Mouse (Mus musculus) lung, postnatal 0 days (tissue): Measurements from ENCODE around the gene Map3k14. TPM values are rescaled to one million over a fixed set of nuclear protein-coding genes. Genes with fewer than 3 reads are reported as not detected.

ENCODE experiments used
- ATAC-seq: fragments of 200-750 bp; cut with Nextera tagmentation; 2 replicates; pipeline ENCODE4 v1.8.0; 2017; ENCODE audit warnings: moderate library complexity
- DNase-seq: peaks from one replicate; pipeline ENCODE4 v3.0.0-alpha.2; 2016; ENCODE audit warnings: low spot score
- H3K27ac ChIP-seq: fragments of 300-500 bp; sonication (generic); 2 replicates; pipeline ENCODE4 v1.5.1; 2014; ENCODE audit warnings: antibody characterized with exemption, mild to moderate bottlenecking, low read length, mixed read lengths
- H3K27me3 ChIP-seq: fragments of 300-500 bp; sonication (generic); replicated peaks from 2 replicates; pipeline ENCODE4 v1.6.1; 2014; ENCODE audit warnings: low read length, mixed read lengths; ENCODE audit not compliant: insufficient read depth
- H3K36me3 ChIP-seq: fragments of 300-500 bp; sonication (generic); 2 replicates; pipeline ENCODE4 v1.6.1; 2014; ENCODE audit warnings: low read length, mixed read lengths; ENCODE audit not compliant: insufficient read depth
- H3K4me1 ChIP-seq: fragments of 300-500 bp; sonication (generic); 2 replicates; pipeline ENCODE4 v1.6.1; 2014; ENCODE audit warnings: antibody characterized with exemption, low read depth, low read length, mixed read lengths; ENCODE audit not compliant: insufficient read depth
- H3K4me2 ChIP-seq: fragments of 300-500 bp; sonication (generic); replicated peaks from 2 replicates; pipeline ENCODE4 v1.6.1; 2014; ENCODE audit warnings: low read depth, mild to moderate bottlenecking, low read length, moderate library complexity, mixed read lengths
- H3K4me3 ChIP-seq: fragments of 300-500 bp; sonication (generic); 2 replicates; pipeline ENCODE4 v1.5.1; 2014; ENCODE audit warnings: low read depth, low read length
- H3K9ac ChIP-seq: fragments of 300-500 bp; sonication (generic); replicated peaks from 2 replicates; pipeline ENCODE4 v1.6.1; 2014; ENCODE audit warnings: low read depth, mild to moderate bottlenecking
- H3K9me3 ChIP-seq: fragments of 300-500 bp; sonication (generic); 2 replicates; pipeline ENCODE4 v1.6.1; 2016; ENCODE audit warnings: low read length, mixed read lengths
- CTCF ChIP-seq: IDR thresholded peaks from 2 replicates; pipeline ENCODE4 v1.5.1; 2016; ENCODE audit warnings: antibody characterized with exemption, mild to moderate bottlenecking
- EP300 ChIP-seq: IDR thresholded peaks from 2 replicates; pipeline ENCODE4 v1.6.1; 2016; ENCODE audit warnings: antibody characterized with exemption, mild to moderate bottlenecking, control low read depth
- WGBS: fragments of 180-500 bp; shearing (Covaris S2); extraction: QIAGEN DNeasy Blood & Tissue Kit; methylation state at CpG from one replicate; pipeline ENCODE4 v1.1.7; 2014; 5-methylcytosine and 5-hydroxymethylcytosine counted together
- polyA plus RNA-seq: library from polyadenylated mRNA; unstranded; fragments of >200 nt; fragmentation: Nextera tagmentation; extraction: Ambion mirVana; gene quantifications from 2 replicates; pipeline ENCODE4 v1.2.1, GENCODE M21; 2015

Map3k14 gene
- polyA plus RNA-seq, 1 experiment from 2014 or later = 2.6 TPM

DNA sequence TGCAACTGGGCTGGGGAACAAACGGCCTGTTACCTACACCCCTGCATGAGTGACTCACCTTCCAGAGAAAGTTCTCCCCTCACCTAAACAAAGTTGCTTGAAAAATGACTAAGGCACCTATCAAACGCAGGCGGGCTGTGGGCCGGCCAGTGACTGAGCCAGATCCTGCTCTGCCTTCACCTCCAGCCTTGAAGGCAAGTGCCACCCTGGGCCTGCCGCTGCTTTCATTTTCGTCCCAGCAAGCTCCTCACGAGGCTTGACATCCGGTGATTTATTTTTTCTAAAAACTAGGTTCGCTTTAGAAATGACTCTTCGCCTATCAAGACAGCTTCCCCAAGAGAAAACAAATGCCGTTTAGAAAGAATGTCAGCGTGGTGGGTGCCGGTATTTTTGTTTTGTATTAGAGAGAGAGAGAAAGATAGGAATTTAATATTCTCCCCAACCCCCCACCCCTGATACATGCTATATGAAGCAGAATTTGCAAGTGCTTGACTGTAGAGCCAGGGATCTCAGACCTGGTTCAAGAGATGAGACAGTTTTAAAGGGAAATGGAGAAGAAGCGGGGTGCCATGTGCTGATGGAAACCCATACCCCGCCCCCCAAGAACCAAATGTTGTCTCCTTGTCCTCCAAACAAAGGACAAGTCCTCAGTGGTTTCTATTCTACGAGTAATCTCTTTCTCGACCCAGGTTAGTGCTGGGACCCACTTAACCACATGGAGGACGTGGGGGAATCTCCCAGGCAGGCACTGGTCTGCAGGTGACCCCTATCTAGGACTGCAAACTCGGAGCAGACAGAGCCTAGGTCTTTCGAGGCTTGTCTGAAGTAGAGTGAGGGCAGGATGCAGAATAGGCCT is 4.6 kb downstream of the Map3k14 start:
- H3K9me3 ChIP-seq = no peaks in the 10 kb centered on the region
- H3K36me3 ChIP-seq = no peaks in the 10 kb centered on the region
- H3K27me3 ChIP-seq = no peaks in the 10 kb centered on the region
- peak; percentile 60 for DNase-seq
- H3K4me2 ChIP-seq = peak overlapping the region; percentile 32
- H3K4me3 ChIP-seq = no peak overlapping the region
- peaks cover 10% of the 10 kb centered on the region; the same call in 1 of the 2 replicates for H3K4me1 ChIP-seq
- no peak for TF ChIP-seq EP300
- TF ChIP-seq CTCF = no peak
- 49% methylated on average over 20 of the region's 20 CpGs for WGBS
- no peak for ATAC-seq
- H3K9ac ChIP-seq = no peak overlapping the region
- H3K27ac ChIP-seq = peak overlapping the region; percentile 49; the same call in 1 of the 2 replicates

DNA sequence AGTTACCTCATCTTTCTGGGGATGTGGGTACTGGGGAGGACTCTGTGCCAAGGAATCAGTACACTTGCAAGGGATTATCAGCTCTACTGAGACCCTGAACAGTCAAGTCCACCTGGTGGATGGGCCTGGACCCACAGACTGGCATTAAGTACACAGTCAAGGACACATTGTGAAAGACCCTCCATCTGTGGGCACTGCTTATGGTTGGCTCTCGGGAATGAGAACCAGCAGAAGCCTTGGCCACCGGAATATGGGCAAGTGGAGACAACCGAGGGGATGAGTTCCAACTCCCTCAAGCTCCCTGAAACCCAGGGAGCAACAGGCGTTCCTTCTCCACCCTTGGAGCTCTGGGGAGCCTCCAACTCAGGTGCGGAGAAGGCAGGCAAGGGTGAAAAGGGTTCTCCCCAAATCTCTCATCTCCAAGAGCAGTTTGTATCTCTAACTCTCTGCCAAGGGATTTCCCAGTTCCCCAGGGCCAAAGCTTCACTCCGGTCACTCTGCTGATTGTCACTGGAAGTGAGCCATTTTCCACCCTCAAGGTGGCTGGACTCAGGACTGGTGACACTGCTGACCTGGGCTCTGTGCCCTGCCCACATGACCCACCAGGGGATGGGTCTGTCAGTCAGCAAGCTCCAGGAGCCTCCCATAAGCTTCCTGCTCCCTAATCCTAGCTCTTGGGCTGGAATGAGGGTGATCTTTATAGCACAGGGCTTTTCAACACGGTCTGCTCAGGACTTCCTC is 5.4 kb downstream of the Map3k14 start:
- peak overlapping the region; percentile 1; the same call in 1 of the 2 replicates for H3K27ac ChIP-seq
- no peak overlapping the region for H3K9ac ChIP-seq
- H3K27me3 ChIP-seq = no peaks in the 10 kb centered on the region
- peaks cover 10% of the 10 kb centered on the region; the same call in 1 of the 2 replicates for H3K4me1 ChIP-seq
- TF ChIP-seq CTCF (no peak), EP300 (no peak)
- DNase-seq (no peak), ATAC-seq (no peak)
- no peaks in the 10 kb centered on the region for H3K9me3 ChIP-seq
- WGBS = 81% methylated on average over 7 of the region's 7 CpGs
- no peaks in the 10 kb centered on the region for H3K36me3 ChIP-seq
- peak overlapping the region; percentile 32 for H3K4me2 ChIP-seq
- H3K4me3 ChIP-seq = no peak overlapping the region

DNA sequence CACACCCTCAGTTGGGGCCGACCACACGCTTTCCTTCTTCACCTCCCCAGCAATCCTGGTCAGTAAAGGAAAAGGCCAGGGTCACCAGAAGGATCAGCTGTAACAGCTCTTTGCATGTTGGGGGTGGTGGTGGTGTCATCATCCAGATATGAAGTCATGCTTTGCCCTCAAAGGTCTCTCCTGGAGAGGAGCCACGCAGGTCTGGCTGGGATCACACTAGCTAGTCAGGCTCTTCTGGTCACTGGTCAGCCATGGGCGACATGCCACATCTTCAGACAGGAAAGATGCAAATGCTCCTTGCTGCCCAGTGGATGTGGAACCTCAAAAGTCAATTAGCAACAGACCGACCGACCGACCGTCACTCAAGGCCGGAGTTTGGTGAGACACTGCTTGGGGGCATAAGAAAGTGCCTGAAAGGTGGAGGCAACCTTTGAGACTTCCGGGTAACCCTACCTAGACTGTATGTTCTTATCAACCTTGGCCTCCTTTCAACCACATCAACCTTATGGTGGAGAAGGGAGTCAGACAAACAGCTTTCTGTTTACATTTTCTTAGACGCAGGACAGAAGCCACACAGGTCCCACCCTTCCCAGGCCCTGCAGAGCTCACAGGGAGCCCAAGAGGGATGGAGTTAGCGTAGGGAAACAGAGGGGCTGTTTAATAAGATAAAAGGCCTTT is 6.6 kb downstream of the Map3k14 start:
- ATAC-seq (no peak), DNase-seq (no peak)
- H3K9ac ChIP-seq = no peak overlapping the region
- H3K36me3 ChIP-seq = no peaks in the 10 kb centered on the region
- H3K4me1 ChIP-seq = peaks cover 10% of the 10 kb centered on the region; the same call in 1 of the 2 replicates
- H3K9me3 ChIP-seq = no peaks in the 10 kb centered on the region
- 0 out of 2 replicates have a peak overlapping the region, but pooled peaks have one; percentile 20 for H3K27ac ChIP-seq
- H3K27me3 ChIP-seq = no peaks in the 10 kb centered on the region
- no peak overlapping the region for H3K4me2 ChIP-seq
- 74% methylated on average over 12 of the region's 12 CpGs for WGBS
- H3K4me3 ChIP-seq = no peak overlapping the region
- TF ChIP-seq EP300 (no peak), CTCF (no peak)

DNA sequence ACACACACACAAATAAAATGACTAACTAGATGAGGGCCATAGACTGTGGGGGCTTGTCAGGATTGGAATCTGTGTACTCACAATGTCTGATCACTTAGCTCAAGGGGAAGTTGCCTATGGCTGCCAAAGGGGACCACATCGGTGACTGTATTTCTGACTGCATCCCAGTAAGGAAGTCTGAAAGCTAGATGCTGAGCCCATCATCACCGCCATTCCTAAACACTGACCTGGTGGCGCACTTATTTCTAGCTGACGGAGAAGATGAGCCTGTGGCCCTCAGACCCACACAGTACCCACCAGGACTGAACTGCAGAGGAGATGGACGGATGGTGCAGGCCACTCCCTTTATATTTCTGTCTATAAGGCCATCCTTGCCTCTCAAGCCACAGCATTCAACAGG is 7.2 kb downstream of the Map3k14 start:
- ATAC-seq = no peak
- Histone ChIP-seq H3K4me1 (peaks cover 10% of the 10 kb centered on the region; the same call in 1 of the 2 replicates), H3K4me3 (no peak overlapping the region), H3K36me3 (no peaks in the 10 kb centered on the region), H3K27me3 (no peaks in the 10 kb centered on the region), H3K4me2 (no peak overlapping the region), H3K9ac (no peak overlapping the region; the same call in 1 of the 2 replicates), H3K27ac (no peak overlapping the region), H3K9me3 (no peaks in the 10 kb centered on the region)
- DNase-seq = no peak
- TF ChIP-seq EP300 (no peak), CTCF (no peak)
- 85% methylated on average over 5 of the region's 5 CpGs for WGBS

DNA sequence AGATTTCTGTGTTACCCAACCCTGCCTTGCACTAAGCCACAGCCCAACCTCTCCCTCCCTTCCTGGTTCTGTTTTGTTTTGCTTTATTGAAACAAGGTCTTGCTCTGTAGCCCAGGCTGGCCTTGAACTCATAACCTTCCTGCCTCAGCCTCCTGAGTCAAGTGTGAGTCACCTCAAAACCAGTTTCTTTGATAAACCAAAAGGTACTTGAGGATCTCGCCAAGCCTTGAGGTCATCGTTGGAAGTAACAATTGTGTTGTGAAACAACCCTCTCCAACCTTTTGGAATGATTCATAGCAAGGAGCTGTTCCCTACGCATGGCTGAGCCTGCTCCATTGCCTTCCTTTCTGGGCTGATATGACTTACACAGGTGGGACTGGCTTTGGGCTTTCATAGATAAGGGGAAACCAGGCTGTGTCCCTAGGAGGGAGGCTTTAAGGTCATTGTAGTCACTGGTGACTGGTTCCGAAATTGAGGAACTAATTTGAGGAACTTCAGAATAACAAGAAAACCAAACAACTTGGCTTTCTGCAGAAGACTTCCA is 9.3 kb downstream of the Map3k14 start:
- Histone ChIP-seq H3K4me1 (peaks cover 10% of the 10 kb centered on the region), H3K4me2 (no peak overlapping the region), H3K27me3 (no peaks in the 10 kb centered on the region), H3K4me3 (no peak overlapping the region), H3K9ac (no peak overlapping the region), H3K9me3 (no peaks in the 10 kb centered on the region), H3K27ac (no peak overlapping the region), H3K36me3 (no peaks in the 10 kb centered on the region)
- no peak for TF ChIP-seq CTCF
- TF ChIP-seq EP300 = peak; percentile 72; the same call in 1 of the 2 replicates
- DNase-seq (peak; percentile 82), ATAC-seq (peak; percentile 46)
- 42% methylated on average over 4 of the region's 4 CpGs for WGBS
